Mouse (Mus musculus) embryo, embryonic 10 days (tissue): ENCODE data around the gene Cfap43.

Experiments used
- DNase-seq: peaks from one replicate; pipeline ENCODE4 v3.0.0-alpha.2; 2015; ENCODE audit warnings: low spot score

Cfap43 gene

GRCm38 (mm10) chr19:47919126-47919965 is at the start of gene Cfap43, which contains the start of gene Itprip:
Cfap43 (minus strand) TSS chr19:47919287.
Itprip (minus strand) TSS chr19:47919299.
- peak; percentile 92 for DNase-seq

GRCm38 (mm10) chr19:47958181-47958580 is 39.1 kb upstream of the Cfap43 start:
- DNase-seq, result no peak

GRCm38 (mm10) chr19:47953169-47953568 is 34.1 kb upstream of the Cfap43 start:
- DNase-seq, result no peak

GRCm38 (mm10) chr19:47950946-47951345 is 31.9 kb upstream of the Cfap43 start:
- no peak for DNase-seq

- peak; percentile 48 for DNase-seq
Observed at GRCm38 (mm10) chr19:47946821-47947465, 27.9 kb upstream of the Cfap43 start.

- DNase-seq, result no peak
Observed at GRCm38 (mm10) chr19:47939361-47939760, 20.3 kb upstream of the Cfap43 start.

- DNase-seq, result peak; percentile 90
Observed at GRCm38 (mm10) chr19:47937443-47938406, 18.6 kb upstream of the Cfap43 start, which contains the start of gene Cfap58. Cfap58 (plus strand) TSS chr19:47937675.

- no peak for DNase-seq
Observed at GRCm38 (mm10) chr19:47936938-47937337, 17.9 kb upstream of the Cfap43 start.

- no peak for DNase-seq
Observed at GRCm38 (mm10) chr19:47936490-47936889, 17.4 kb upstream of the Cfap43 start.

- no peak for DNase-seq
Observed at GRCm38 (mm10) chr19:47935530-47935929, 16.4 kb upstream of the Cfap43 start.

- DNase-seq, result no peak
Observed at GRCm38 (mm10) chr19:47934636-47935238, 15.7 kb upstream of the Cfap43 start.

GRCm38 (mm10) chr19:47934146-47934545 is 15.1 kb upstream of the Cfap43 start:
- DNase-seq, result no peak

- DNase-seq, result peak; percentile 86
Observed at GRCm38 (mm10) chr19:47931982-47932638, 13.0 kb upstream of the Cfap43 start.

GRCm38 (mm10) chr19:47929043-47929442 is 10.0 kb upstream of the Cfap43 start:
- DNase-seq, result no peak

- DNase-seq, result no peak
Observed at GRCm38 (mm10) chr19:47927032-47927431, 7.9 kb upstream of the Cfap43 start.

- no peak for DNase-seq
Observed at GRCm38 (mm10) chr19:47925819-47926218, 6.7 kb upstream of the Cfap43 start.

- peak; percentile 42 for DNase-seq
Observed at GRCm38 (mm10) chr19:47919966-47920375, 884 bp upstream of the Cfap43 start.

GRCm38 (mm10) chr19:47918455-47919101 is 509 bp downstream of the Cfap43 start:
- DNase-seq, result peak; percentile 67

- no peak for DNase-seq
Observed at GRCm38 (mm10) chr19:47918016-47918415, 1.1 kb downstream of the Cfap43 start.

- peak; percentile 54 for DNase-seq
Observed at GRCm38 (mm10) chr19:47917396-47917795, 1.7 kb downstream of the Cfap43 start.
